Mouse (Mus musculus) cerebellum, adult 8-10 months (tissue): Measurements from ENCODE around the gene Procr.
A peak's percentile ranks its signal among the peaks of the same experiment; 100 is the strongest.
"Not testable (repeated sequence)": the region's sequence is repeated elsewhere in the genome, so short reads cannot be mapped to it uniquely, and the experiment has no call there.

Experiments
- DNase-seq: peaks from one replicate; pipeline ENCODE4 v3.0.0; 2022

The Procr gene

GRCm38 (mm10) chr2:155751014-155751786 is at the start of gene Procr:
TSS of gene Procr (plus strand) at chr2:155751117.
- no peak for DNase-seq

GRCm38 (mm10) chr2:155701399-155701919 is 49.5 kb upstream of the Procr start:
- no peak for DNase-seq

DNA sequence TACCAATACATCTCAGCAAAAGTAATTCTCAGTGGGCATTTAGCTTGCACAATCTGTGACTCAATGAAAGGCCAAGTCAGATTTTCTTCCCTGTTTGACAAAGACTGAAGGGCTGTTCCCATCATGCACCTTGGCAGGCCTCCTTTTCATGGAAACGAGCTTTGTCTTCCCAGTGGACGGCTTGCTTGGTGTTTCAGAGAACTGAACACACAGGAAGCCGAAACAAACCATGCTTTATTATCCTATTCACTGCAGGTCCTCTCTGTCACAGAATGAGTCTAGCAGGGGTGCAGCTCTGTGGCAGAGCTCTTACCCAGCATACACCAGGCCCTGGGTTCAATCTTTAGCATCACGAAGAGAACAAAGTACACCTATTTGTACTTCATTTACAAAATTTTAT is 47.3 kb upstream of the Procr start:
- DNase-seq: no peak

DNA sequence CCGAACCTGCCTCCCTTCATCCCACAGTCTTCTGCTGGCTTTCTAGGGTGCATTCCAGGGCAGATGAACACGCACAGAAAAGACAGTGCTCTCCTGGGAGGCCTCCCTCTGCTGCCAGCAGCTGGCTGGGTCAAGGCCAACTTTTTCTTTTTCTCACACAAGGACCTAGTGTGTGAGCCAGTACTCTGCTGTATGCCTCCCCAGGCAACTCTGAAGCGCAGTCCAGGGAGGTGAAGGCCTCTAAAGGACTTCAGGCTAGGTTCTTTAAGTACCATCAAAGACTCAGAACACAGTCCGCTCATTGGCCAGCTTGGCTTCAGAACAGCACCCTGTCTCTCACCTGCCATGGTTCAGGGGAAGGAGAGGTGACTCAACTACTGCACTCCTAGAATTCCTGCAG is 43.7 kb upstream of the Procr start:
- no peak for DNase-seq

DNA sequence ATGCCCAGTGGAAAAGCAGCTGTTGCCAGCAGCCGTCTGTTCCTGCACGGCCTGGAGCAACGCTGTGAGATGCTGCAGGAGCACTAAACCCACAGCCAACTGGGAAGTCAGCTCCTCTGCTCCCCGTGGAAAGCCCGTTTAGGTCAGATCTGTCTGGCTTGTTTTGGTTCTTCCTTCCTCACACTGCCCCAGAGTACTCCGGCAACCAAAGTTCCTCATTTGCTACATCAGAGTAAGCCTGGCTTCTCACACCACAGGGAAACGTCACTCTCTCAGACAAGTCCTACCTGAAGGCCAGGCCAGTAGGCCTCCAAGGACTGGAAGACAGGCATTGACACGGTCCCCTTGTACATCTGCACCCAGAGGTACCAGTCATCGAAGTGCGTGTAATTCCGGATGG is 40.4 kb upstream of the Procr start:
- DNase-seq: no peak

- no peak for DNase-seq
Measured at GRCm38 (mm10) chr2:155717082-155717990, 33.6 kb upstream of the Procr start.

DNA sequence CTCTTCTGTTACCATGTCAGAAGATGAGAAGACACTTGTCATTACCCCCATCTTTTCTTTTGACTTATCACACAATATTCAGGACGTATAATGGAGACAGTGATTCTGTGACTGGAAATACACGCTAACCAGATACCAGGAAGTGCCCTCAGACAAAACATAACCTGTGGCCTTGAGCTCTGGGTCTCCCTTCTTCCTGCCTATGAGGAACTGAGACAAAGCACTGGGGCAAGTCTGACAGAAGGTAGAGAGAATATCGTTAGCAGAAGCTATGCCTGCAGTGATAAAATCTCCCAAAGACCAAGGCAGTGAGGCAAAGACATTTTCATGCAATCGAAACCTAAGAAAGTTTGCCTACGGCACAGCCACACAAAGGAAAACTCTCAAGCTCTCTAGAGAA is 30.3 kb upstream of the Procr start:
- no peak for DNase-seq

GRCm38 (mm10) chr2:155724036-155724435 is 26.9 kb upstream of the Procr start:
- DNase-seq: no peak

DNA sequence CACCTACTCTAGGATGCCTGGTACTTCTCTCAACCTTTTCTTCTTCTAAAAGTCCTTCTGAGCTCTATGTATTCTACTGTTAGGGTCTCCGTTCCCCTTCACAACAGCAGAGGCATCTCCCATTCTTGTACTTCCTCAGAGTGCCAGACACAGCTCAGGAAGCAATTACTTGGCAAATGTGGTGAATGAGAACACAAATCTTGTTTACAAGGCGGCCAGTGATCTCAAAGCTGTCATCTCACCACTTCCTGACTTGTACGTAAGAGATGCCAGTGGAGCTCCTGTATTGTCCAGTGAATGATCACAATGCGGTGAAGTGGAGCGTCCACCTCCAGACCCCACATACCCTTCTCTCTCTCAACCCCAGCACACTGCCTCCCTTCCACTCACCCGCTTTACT is 26.4 kb upstream of the Procr start:
- DNase-seq: no peak

GRCm38 (mm10) chr2:155726302-155726701 is 24.6 kb upstream of the Procr start:
- no peak for DNase-seq

DNA sequence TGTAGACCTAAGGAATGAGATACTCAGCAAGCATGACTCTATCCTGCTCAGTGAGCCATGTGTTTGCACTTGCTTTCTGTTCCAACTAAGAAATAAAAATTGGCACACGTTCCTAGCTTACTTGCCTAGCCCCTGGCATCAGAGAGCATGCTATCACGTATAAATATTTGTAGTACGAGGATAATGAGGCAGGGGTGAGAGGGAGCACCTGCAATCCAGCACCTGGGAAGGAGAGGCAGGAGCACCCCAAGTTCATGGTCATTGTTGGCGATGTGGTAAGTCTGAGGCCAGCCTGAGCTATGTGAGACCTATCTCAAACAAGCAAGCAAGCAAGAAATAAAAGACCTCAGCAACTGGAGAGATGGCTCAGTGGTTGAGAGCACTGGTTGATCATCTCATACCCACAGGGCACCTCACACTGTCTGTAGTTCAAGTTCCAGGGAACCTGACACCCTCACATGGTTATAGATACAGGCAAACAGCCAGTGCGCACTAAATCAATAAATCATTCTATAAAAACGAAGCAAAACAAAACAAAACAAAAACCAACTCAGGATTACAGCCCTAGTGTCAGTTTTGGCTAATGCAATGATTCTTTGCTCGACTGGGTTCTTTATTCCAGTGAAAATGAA is 23.0 kb upstream of the Procr start:
- DNase-seq: no peak

GRCm38 (mm10) chr2:155728742-155729141 is 22.2 kb upstream of the Procr start:
- DNase-seq: no peak

DNA sequence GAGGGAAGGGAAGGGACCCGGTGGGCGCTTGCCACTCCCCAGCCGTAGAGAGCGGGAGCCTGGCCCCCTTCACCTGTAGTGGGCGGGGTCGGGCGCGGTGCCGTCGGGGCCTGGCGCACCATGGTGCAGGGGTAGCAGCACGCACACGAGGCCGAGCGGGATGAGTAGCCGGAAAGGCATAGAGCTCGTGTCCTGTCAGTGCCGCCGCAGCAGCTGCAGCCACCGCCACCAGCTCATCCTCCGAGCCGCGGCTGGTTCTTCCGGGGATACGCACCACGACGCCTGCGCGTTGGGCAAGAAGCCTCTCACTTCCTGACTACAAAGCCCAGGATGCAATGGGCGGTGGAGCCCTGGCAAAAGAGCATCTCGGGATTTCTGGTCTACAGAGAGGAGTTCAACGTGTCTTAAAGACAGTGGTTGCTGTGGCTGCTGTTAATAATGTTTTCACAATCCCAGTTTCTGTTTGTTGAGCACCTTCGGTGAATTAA is 21.7 kb upstream of the Procr start, which contains the start of gene Edem2:
Edem2 (minus strand) TSS at position 318 of the 488 bp plus-strand sequence.
- peak; percentile 86 for DNase-seq

- DNase-seq: no peak
Measured at GRCm38 (mm10) chr2:155735080-155735479, 15.8 kb upstream of the Procr start.

GRCm38 (mm10) chr2:155735766-155736165 is 15.2 kb upstream of the Procr start, which contains the start of gene Gm17581:
TSS of gene Gm17581 (minus strand) at chr2:155735866.
- DNase-seq: not testable (repeated sequence)

DNA sequence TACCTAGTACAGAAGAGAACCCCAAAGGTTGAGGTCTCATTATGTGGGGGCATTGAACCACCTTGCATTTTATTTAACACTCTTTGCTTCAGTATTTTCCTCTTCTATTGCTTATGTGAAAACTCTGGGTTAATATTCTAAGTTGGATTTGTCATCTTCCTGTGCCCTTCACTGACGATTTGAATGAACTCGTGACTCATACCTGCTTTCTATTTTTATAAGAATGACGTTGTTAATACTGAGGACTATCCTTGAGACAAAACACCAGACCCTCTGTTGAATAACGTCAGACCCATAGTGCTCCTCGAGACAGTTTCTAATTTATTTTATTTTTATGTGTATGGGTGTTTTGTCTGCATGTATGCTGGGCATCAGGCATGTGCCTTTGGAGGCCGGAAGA is 14.0 kb upstream of the Procr start:
- DNase-seq: no peak

GRCm38 (mm10) chr2:155737803-155738202 is 13.1 kb upstream of the Procr start:
- no peak for DNase-seq

DNA sequence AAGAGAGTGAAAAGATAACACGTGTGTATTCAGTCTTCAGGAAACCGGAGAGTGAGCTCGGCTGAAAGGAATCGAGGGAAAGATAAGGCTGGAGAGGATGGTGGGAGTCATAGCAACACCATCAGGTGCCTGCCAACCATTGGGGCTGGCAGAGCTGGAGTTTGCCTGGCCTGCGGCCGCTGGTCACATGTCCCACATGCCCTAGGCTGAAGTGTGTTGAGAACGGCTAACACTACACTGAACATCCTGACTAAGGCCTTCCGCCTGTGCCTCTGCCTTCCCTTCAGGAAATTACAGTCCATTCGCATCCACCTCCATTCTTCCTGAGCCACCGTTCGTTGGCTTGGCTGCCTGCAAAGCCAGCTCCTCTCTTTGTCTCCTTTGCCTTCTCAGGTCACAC is 8.7 kb upstream of the Procr start:
- no peak for DNase-seq

DNA sequence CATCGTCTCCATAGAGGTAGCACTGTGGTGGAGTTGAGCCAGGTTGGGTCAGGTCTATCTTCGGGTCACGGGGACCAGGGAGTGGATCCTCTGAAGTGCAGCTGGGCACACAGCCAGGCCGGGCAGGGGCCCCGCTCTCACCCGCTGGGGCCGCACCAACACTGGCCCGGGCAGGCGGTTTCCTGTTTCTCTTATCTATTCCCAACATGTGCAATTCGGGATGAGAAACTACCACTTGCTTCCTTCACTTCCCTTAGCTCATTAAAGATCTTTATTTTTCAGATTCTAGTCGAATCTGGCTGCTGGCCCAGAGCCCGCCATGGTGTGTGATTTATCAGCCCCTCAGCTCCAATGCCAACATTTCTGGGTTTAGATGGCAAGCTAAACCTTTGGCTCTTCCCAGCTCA is 8.0 kb upstream of the Procr start:
- DNase-seq: no peak

GRCm38 (mm10) chr2:155743351-155743750 is 7.6 kb upstream of the Procr start:
- no peak for DNase-seq

DNA sequence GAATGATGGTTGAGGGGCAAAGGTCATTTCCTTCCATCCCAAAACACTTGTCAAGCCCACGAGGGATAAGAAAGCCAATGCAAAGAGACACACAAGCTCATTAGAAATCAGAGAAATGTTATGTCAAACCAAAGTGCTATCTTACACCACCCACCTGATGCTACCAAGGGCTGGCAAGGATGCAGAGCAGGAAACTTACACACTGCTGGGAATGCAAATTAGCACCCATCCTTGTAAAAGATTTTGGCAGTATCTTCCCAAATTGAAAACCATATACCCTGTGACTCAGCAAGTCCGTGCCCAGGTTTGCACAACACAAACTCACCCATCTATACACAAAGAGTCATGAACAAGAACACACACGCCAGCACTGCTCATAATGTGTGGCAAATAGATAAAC is 5.4 kb upstream of the Procr start:
- no peak for DNase-seq

GRCm38 (mm10) chr2:155749394-155749793 is 1.5 kb upstream of the Procr start:
- no peak for DNase-seq

GRCm38 (mm10) chr2:155755746-155756145 is 4.8 kb downstream of the Procr start:
- DNase-seq: no peak
